Mouse (Mus musculus) bone marrow, adult 2 months (tissue): ENCODE results near the gene Ensa. TPM values are rescaled to one million over a fixed set of nuclear protein-coding genes. Genes with fewer than 3 reads are reported as not detected.

Experiments used
- H3K27ac ChIP-seq: fragments of 200-500 bp; 2 replicates; pipeline ENCODE4 v1.5.1; 2012; ENCODE audit warnings: low read depth, mild to moderate bottlenecking, control low read depth, inconsistent platforms, low read length; ENCODE audit not compliant: control insufficient read depth, poor library complexity, insufficient read depth
- H3K4me1 ChIP-seq: fragments of 200-500 bp; 2 replicates; pipeline ENCODE4 v1.6.1; 2011; ENCODE audit warnings: low read length; ENCODE audit not compliant: control insufficient read depth, insufficient read depth
- H3K4me3 ChIP-seq: fragments of 200-500 bp; replicated peaks from 2 replicates; pipeline ENCODE3; 2011; ENCODE audit warnings: mild to moderate bottlenecking, low read depth, low read length, control low read depth; ENCODE audit not compliant: control insufficient read depth
- CTCF ChIP-seq: fragments of 200-500 bp; IDR thresholded peaks from 2 replicates; pipeline ENCODE4 v1.5.1; 2011; ENCODE audit warnings: low read length, control low read depth; ENCODE audit not compliant: control insufficient read depth, insufficient read depth
- POLR2A ChIP-seq: fragments of 200-500 bp; IDR thresholded peaks from 2 replicates; pipeline ENCODE4 v1.6.1; 2011; ENCODE audit warnings: low read depth, mild to moderate bottlenecking, control low read depth, low read length, borderline replicate concordance; ENCODE audit not compliant: control insufficient read depth
- WGBS: fragments of 180-500 bp; shearing (Covaris S2); methylation state at CpG from one replicate; pipeline ENCODE4 v1.1.7; 2018; 5-methylcytosine and 5-hydroxymethylcytosine counted together
- polyA plus RNA-seq: library from polyadenylated mRNA; stranded (reverse); fragments of >200 nt; gene quantifications from 2 replicates; pipeline ENCODE4 v1.2.4, GENCODE M21; 2011; ENCODE audit warnings: low replicate concordance; ENCODE audit not compliant: missing spikeins, insufficient read depth, insufficient read length

The Ensa gene
- 29.3 and 36.2 TPM in 2 replicates for polyA plus RNA-seq

- peak within 1 kb of the TSS; percentile 77 for H3K4me3 ChIP-seq
- under 1% methylated on average over 44 of the region's 44 CpGs for WGBS
- H3K4me1 ChIP-seq, result no peaks in the 10 kb centered on the region; the same call in 1 of the 2 replicates
- TF ChIP-seq CTCF, result no peak
- TF ChIP-seq POLR2A, result peak; percentile 73
- H3K27ac ChIP-seq, result peak within 1 kb of the TSS; percentile 85
Measured at GRCm38 (mm10) chr3:95624628-95625503, at the start of gene Ensa. Ensa (plus strand) TSS chr3:95624993.

- TF ChIP-seq CTCF (no peak), POLR2A (no peak)
- H3K27ac ChIP-seq, result no peak overlapping the region
- 46% methylated on average over 8 of the region's 8 CpGs for WGBS
- H3K4me1 ChIP-seq, result no peaks in the 10 kb centered on the region; the same call in 1 of the 2 replicates
- H3K4me3 ChIP-seq, result peak overlapping the region; percentile 99
Measured at GRCm38 (mm10) chr3:95587754-95588603, 36.8 kb upstream of the Ensa start.

DNA sequence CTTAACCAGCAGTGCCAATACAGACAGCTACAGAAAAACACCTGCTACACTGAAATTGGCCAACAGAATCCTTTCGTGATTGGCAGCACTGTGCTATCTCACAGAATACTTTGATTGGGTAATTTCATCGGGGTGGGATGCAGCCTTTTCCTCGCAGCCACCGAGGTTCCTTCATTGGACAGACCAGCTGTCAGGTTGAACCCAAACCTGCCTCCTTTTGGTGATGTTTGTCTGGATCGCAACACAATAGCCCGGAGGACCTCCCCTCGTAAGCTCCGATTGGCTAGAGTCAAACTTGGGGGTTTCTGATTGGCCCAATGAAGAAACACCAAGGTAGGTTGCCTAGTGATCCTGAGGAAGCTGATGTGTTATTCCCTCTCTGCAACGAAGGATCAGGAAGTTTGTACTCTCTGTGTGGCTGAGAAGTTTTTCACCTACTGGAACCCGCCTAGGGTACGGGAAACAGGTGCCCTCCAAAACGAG lies 36.1 kb upstream of the Ensa start, which contains the start of gene Golph3l:
TSS of gene Golph3l (plus strand) at position 331 of the 483 bp plus-strand sequence.
- WGBS, result under 1% methylated on average over 12 of the region's 12 CpGs
- Histone ChIP-seq H3K4me1 (no peaks in the 10 kb centered on the region; the same call in 1 of the 2 replicates), H3K27ac (peak within 1 kb of the TSS; percentile 54), H3K4me3 (peak within 1 kb of the TSS; percentile 99)
- TF ChIP-seq CTCF (no peak), POLR2A (no peak)

DNA sequence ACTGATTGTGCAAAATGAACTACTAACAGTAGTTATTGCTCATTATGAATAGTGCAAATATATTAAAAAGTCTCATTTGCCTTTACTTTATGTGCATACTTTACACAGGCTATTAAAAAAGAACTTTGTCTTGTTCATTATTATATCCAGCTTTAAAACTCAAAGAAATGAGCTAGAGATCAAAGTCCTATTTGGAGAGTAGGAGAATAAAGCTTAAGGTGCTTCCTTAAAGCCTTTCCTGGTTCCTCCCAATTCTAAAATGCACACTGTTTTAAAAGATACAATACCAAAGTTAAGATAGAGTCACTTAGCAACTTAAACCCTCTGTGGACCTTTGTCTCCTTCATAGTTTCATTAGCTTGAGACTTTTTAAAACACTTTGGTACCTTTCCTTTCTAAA lies 26.1 kb upstream of the Ensa start:
- no peak overlapping the region for H3K4me3 ChIP-seq
- TF ChIP-seq POLR2A (no peak), CTCF (no peak)
- no peaks in the 10 kb centered on the region for H3K4me1 ChIP-seq
- H3K27ac ChIP-seq, result no peak overlapping the region

GRCm38 (mm10) chr3:95601287-95601686 lies 23.5 kb upstream of the Ensa start:
- Histone ChIP-seq H3K4me1 (no peaks in the 10 kb centered on the region), H3K27ac (no peak overlapping the region), H3K4me3 (no peak overlapping the region)
- TF ChIP-seq CTCF (no peak), POLR2A (no peak)
- 89% methylated on average over 3 of the region's 3 CpGs for WGBS

GRCm38 (mm10) chr3:95606096-95606495 lies 18.7 kb upstream of the Ensa start:
- TF ChIP-seq POLR2A, result no peak
- no peak for TF ChIP-seq CTCF
- Histone ChIP-seq H3K4me3 (no peak overlapping the region), H3K4me1 (no peaks in the 10 kb centered on the region; the same call in 1 of the 2 replicates), H3K27ac (no peak overlapping the region)
- 93% methylated on average over 3 of the region's 3 CpGs for WGBS

- Histone ChIP-seq H3K27ac (no peak overlapping the region), H3K4me3 (no peak overlapping the region), H3K4me1 (no peaks in the 10 kb centered on the region; the same call in 1 of the 2 replicates)
- 18% methylated on average over 3 of the region's 3 CpGs for WGBS
- TF ChIP-seq CTCF, result no peak
- TF ChIP-seq POLR2A, result no peak
Measured at GRCm38 (mm10) chr3:95609195-95609594, 15.6 kb upstream of the Ensa start.
